Mouse (Mus musculus) yolk sac, embryonic 10.5 days (tissue): Measurements from ENCODE around the gene Rasl2-9.
A peak's percentile ranks its signal among the peaks of the same experiment; 100 is the strongest.
"Not testable (repeated sequence)": the region's sequence is repeated elsewhere in the genome, so short reads cannot be mapped to it uniquely, and the experiment has no call there.

ENCODE experiments used
- DNase-seq: peaks from one replicate; pipeline ENCODE4 v3.0.0-alpha.2; 2017; ENCODE audit warnings: low spot score

Rasl2-9 gene

DNA sequence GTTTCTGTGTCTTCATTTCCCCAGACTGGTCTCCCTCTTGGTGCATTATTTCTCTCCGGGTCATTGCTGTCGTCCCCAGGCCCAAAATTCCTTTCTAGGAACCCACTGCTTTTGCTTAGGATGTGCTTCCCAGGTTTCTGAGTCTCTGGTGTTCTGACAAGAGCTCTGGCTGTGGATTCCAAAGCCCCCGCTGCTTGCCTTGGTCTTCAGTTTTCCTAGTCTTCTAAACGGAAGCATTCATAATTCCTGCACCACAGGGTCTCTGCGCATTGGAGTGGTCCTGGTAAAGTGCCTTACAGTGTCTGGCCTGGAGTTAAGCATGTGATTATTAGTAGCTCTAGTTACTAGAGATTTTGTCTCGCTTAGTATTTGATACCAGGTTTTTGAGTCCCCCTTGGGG, 44.9 kb downstream of the Rasl2-9 start:
- no peak for DNase-seq

DNA sequence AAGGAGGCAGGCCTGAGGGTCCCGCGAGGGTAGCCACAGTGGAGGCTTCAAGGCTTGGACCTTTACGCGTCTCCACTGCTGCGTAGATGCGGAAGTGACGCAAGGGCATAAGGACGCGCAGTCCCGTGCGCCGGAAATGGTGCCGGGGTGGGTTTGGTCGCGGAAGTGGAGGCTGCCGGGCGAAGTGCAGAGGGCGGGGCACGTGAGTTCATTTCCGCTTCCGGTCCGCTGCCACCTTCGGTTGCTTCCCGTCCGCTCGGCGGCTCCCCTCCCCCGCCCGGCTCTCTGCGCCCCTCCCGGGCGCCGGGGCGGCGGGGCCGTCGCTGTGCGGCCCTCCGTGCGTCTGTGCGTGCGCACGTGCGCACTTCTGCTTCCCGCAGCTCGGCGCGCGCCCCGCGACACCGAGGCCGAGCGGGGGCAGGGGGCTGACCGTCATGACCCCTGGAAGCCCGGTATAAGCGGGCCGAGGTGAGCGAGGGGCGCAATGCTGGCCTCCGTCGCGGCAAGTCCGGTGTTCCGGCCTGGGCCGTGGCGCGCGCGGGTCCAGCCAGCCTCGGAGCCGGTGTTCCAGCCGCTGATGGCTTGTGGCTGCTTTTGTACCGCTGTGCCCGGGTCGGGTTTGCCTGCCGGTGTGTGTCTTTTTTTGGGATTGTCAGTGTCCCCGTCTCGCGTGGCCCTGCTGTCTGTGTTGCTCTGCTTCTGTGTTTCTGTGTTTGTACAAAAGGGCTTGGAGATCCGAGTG, 45.6 kb downstream of the Rasl2-9 start, which contains the start of gene Epn1:
Gene Epn1, plus strand, starts transcription at position 226 of the 742 bp plus-strand sequence.
- DNase-seq: peak; percentile 95

DNA sequence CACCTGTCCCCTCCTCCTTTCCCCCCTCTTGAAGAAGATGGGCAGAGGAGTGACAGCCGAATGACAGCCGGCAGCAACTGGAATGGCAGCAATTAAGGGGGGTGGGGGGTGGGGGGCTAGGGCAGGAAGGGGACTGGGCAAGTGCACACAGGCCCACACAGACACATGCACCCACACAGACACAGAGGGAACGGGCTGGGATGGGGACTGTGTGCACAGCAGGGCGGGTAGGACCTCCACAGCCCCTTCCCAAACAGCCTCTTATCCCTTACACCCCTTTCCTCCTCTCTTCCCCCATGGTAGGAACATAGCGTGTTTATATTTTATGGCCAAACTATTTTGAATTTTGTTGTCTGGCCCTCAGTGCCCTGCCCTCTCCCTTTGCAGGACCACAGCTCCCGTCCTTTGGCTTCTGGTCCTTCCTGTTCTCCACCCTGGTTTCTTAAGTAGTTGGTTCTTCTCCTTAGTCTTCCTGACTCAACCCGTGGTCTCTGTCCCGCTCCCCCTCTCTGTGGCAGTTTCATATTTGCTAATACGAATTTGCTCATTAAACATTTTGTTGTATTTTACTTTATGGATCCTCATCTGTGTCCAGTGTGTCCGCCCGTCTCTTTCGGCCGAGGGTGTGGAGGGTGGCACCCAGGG, 46.3 kb downstream of the Rasl2-9 start:
- DNase-seq: not testable (repeated sequence)

DNA sequence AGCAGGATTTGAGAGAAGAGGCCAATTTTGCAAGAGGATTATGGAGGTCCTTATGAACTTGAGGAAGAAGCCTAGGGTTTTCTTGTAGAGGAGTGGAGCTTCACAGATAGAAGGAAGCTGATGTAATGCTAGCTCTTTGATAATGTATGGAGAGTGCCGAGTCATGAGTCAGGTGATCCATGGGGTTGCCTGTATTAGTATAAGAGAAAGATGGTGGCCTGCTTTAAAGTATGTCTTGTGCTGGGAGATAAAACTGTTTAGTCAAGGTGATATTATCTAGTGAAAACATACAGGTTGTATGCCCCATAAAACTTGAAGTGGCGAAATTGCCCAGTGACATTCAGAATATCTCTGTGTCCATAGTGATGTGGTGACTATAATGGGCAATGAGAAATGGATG, 48.8 kb downstream of the Rasl2-9 start:
- no peak for DNase-seq

DNA sequence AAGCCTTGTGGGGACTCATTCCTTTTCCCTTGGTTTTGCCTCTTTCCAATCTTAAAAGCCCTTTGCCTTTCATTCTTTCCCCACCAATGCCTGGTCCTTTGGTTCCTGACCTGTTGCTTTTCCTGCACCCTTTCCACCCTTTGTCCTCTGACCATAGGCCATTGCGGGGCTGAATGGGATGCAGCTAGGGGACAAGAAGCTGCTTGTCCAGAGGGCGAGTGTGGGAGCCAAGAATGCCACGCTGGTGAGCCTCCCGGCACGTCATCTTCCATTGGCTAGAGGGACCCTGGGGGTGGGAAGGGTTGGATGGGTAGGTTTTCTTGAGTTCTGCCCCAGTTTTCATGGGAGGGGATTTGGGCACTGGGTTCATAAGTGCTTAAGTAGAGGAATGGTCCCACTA, 50.8 kb downstream of the Rasl2-9 start:
- DNase-seq: no peak
